Mouse (Mus musculus): ENCODE measurements around the gene S100a11. TPM values are rescaled to one million over a fixed set of nuclear protein-coding genes. Genes with fewer than 3 reads are reported as not detected.
A peak's percentile ranks its signal among the peaks of the same experiment; 100 is the strongest.

Gene S100a11
- polyA plus RNA-seq, 1 experiment from 2014 or later: 1,381 TPM

- WGBS: 90% methylated on average over 2 of the region's 2 CpGs
- no peak overlapping the region for H3K4me2 ChIP-seq
- H3K9me3 ChIP-seq: no peaks in the 10 kb centered on the region
- no peak overlapping the region for H3K9ac ChIP-seq
- peaks cover 38% of the 10 kb centered on the region for H3K4me1 ChIP-seq
- no peaks in the 10 kb centered on the region for H3K27me3 ChIP-seq
- no peak overlapping the region for H3K4me3 ChIP-seq
- ATAC-seq (ENCODE audit: insufficient number of reproducible peaks, insufficient read depth, low FRiP score, low TSS enrichment, low read depth): no peak
- no peaks in the 10 kb centered on the region for H3K36me3 ChIP-seq
- H3K27ac ChIP-seq: peak overlapping the region; percentile 92; the same call in 1 of the 2 replicates
Measured at GRCm38 (mm10) chr3:93553311-93553710, 33.0 kb downstream of the S100a11 start.

GRCm38 (mm10) chr3:93553765-93554378, 33.6 kb downstream of the S100a11 start:
- Histone ChIP-seq H3K36me3 (no peaks in the 10 kb centered on the region), H3K27ac (peak overlapping the region; percentile 92), H3K4me3 (peak overlapping the region; percentile 68), H3K9me3 (no peaks in the 10 kb centered on the region), H3K9ac (no peak overlapping the region), H3K4me2 (peak overlapping the region; percentile 70), H3K27me3 (no peaks in the 10 kb centered on the region), H3K4me1 (peaks cover 44% of the 10 kb centered on the region)
- no peak for ATAC-seq (ENCODE audit: insufficient number of reproducible peaks, insufficient read depth, low FRiP score, low TSS enrichment, low read depth)
- 39% methylated on average over 9 of the region's 9 CpGs for WGBS

GRCm38 (mm10) chr3:93554379-93554980, 34.2 kb downstream of the S100a11 start:
- 11% methylated on average over 13 of the region's 13 CpGs for whole genome bisulfite sequencing
- Histone ChIP-seq H3K4me3 (peak overlapping the region; percentile 68), H3K9me3 (no peaks in the 10 kb centered on the region), H3K4me2 (peak overlapping the region; percentile 70), H3K36me3 (no peaks in the 10 kb centered on the region), H3K4me1 (peaks cover 47% of the 10 kb centered on the region), H3K27me3 (no peaks in the 10 kb centered on the region), H3K27ac (peak overlapping the region; percentile 92), H3K9ac (peak overlapping the region; percentile 86)
- peak; percentile 7; the same call in 1 of the 2 replicates for ATAC-seq (ENCODE audit: insufficient number of reproducible peaks, insufficient read depth, low FRiP score, low TSS enrichment, low read depth)

GRCm38 (mm10) chr3:93554981-93555877, 34.9 kb downstream of the S100a11 start, which contains the start of gene S100a10:
TSS of gene S100a10 (plus strand) at chr3:93555080.
- Histone ChIP-seq H3K4me3 (peak within 1 kb of the TSS; percentile 68), H3K27ac (peak within 1 kb of the TSS; percentile 92), H3K4me1 (peaks cover 50% of the 10 kb centered on the region), H3K27me3 (no peaks in the 10 kb centered on the region), H3K9ac (peak within 1 kb of the TSS; percentile 86), H3K4me2 (peak within 1 kb of the TSS; percentile 70), H3K9me3 (no peaks in the 10 kb centered on the region), H3K36me3 (no peaks in the 10 kb centered on the region)
- ATAC-seq (ENCODE audit: insufficient number of reproducible peaks, insufficient read depth, low FRiP score, low TSS enrichment, low read depth): peak; percentile 84
- under 1% methylated on average over 35 of the region's 39 CpGs for WGBS

- no peak for ATAC-seq (ENCODE audit: insufficient number of reproducible peaks, insufficient read depth, low FRiP score, low TSS enrichment, low read depth)
- Histone ChIP-seq H3K27ac (peak overlapping the region; percentile 92), H3K4me3 (peak overlapping the region; percentile 68), H3K36me3 (peaks cover 2% of the 10 kb centered on the region), H3K9me3 (no peaks in the 10 kb centered on the region), H3K4me1 (peaks cover 50% of the 10 kb centered on the region), H3K9ac (peak overlapping the region; percentile 86), H3K4me2 (peak overlapping the region; percentile 70), H3K27me3 (no peaks in the 10 kb centered on the region)
- WGBS: 10% methylated on average over 2 of the region's 2 CpGs
Measured at GRCm38 (mm10) chr3:93555878-93556254, 35.6 kb downstream of the S100a11 start.

GRCm38 (mm10) chr3:93556599-93556998, 36.3 kb downstream of the S100a11 start:
- Histone ChIP-seq H3K4me3 (peak overlapping the region; percentile 68), H3K9ac (peak overlapping the region; percentile 86; the same call in 1 of the 2 replicates), H3K9me3 (no peaks in the 10 kb centered on the region), H3K4me2 (peak overlapping the region; percentile 70), H3K36me3 (peaks cover 9% of the 10 kb centered on the region), H3K4me1 (peaks cover 50% of the 10 kb centered on the region), H3K27me3 (no peaks in the 10 kb centered on the region), H3K27ac (peak overlapping the region; percentile 92)
- no peak for ATAC-seq (ENCODE audit: insufficient number of reproducible peaks, insufficient read depth, low FRiP score, low TSS enrichment, low read depth)
- 32% methylated on average over 1 of the region's 1 CpGs for WGBS

- Histone ChIP-seq H3K4me2 (peak overlapping the region; percentile 70), H3K9me3 (no peaks in the 10 kb centered on the region), H3K36me3 (peaks cover 18% of the 10 kb centered on the region), H3K9ac (no peak overlapping the region), H3K27me3 (no peaks in the 10 kb centered on the region), H3K4me1 (peaks cover 46% of the 10 kb centered on the region), H3K27ac (peak overlapping the region; percentile 39), H3K4me3 (no peak overlapping the region; the same call in 1 of the 2 replicates)
- 21% methylated on average over 4 of the region's 4 CpGs for WGBS
- no peak for ATAC-seq (ENCODE audit: insufficient number of reproducible peaks, insufficient read depth, low FRiP score, low TSS enrichment, low read depth)
Measured at GRCm38 (mm10) chr3:93557471-93557870, 37.2 kb downstream of the S100a11 start.

- H3K4me2 ChIP-seq: no peak overlapping the region
- no peaks in the 10 kb centered on the region for H3K27me3 ChIP-seq
- no peaks in the 10 kb centered on the region for H3K9me3 ChIP-seq
- no peak overlapping the region for H3K9ac ChIP-seq
- H3K4me3 ChIP-seq: no peak overlapping the region
- peaks cover 42% of the 10 kb centered on the region for H3K36me3 ChIP-seq
- WGBS: 89% methylated on average over 6 of the region's 6 CpGs
- no peak overlapping the region for H3K27ac ChIP-seq
- ATAC-seq (ENCODE audit: insufficient number of reproducible peaks, insufficient read depth, low FRiP score, low TSS enrichment, low read depth): no peak
- peaks cover 35% of the 10 kb centered on the region for H3K4me1 ChIP-seq
Measured at GRCm38 (mm10) chr3:93559961-93560360, 39.7 kb downstream of the S100a11 start.

- H3K36me3 ChIP-seq: peaks cover 51% of the 10 kb centered on the region
- H3K9me3 ChIP-seq: no peaks in the 10 kb centered on the region
- no peak overlapping the region for H3K4me3 ChIP-seq
- no peak overlapping the region for H3K9ac ChIP-seq
- H3K27ac ChIP-seq: no peak overlapping the region
- H3K4me1 ChIP-seq: peaks cover 21% of the 10 kb centered on the region
- H3K4me2 ChIP-seq: no peak overlapping the region
- 83% methylated on average over 2 of the region's 2 CpGs for WGBS
- no peaks in the 10 kb centered on the region for H3K27me3 ChIP-seq
- ATAC-seq (ENCODE audit: insufficient number of reproducible peaks, insufficient read depth, low FRiP score, low TSS enrichment, low read depth): no peak
Measured at GRCm38 (mm10) chr3:93562372-93562771, 42.1 kb downstream of the S100a11 start.

- WGBS: 94% methylated on average over 4 of the region's 4 CpGs
- Histone ChIP-seq H3K4me2 (no peak overlapping the region), H3K4me1 (peaks cover 20% of the 10 kb centered on the region), H3K27ac (no peak overlapping the region), H3K4me3 (no peak overlapping the region), H3K27me3 (no peaks in the 10 kb centered on the region), H3K9me3 (no peaks in the 10 kb centered on the region), H3K36me3 (peaks cover 51% of the 10 kb centered on the region), H3K9ac (no peak overlapping the region)
- ATAC-seq (ENCODE audit: insufficient number of reproducible peaks, insufficient read depth, low FRiP score, low TSS enrichment, low read depth): no peak
Measured at GRCm38 (mm10) chr3:93563216-93563615, 42.9 kb downstream of the S100a11 start.

- H3K36me3 ChIP-seq: peaks cover 39% of the 10 kb centered on the region
- H3K27ac ChIP-seq: no peak overlapping the region
- H3K4me1 ChIP-seq: peaks cover 17% of the 10 kb centered on the region
- H3K4me3 ChIP-seq: no peak overlapping the region
- H3K9ac ChIP-seq: no peak overlapping the region
- no peaks in the 10 kb centered on the region for H3K27me3 ChIP-seq
- no peaks in the 10 kb centered on the region for H3K9me3 ChIP-seq
- H3K4me2 ChIP-seq: no peak overlapping the region
- ATAC-seq (ENCODE audit: insufficient number of reproducible peaks, insufficient read depth, low FRiP score, low TSS enrichment, low read depth): no peak
- WGBS: 90% methylated on average over 3 of the region's 3 CpGs
Measured at GRCm38 (mm10) chr3:93566892-93567291, 46.6 kb downstream of the S100a11 start.
